Mouse (Mus musculus): Measurements from ENCODE around the gene Dnase1l2. TPM values are rescaled to one million over a fixed set of nuclear protein-coding genes. Genes with fewer than 3 reads are reported as not detected.

Gene Dnase1l2
- 2.2 and 2.7 TPM in 2 replicates for polyA plus RNA-seq (2015; fragmentation: Nextera tagmentation; extraction: Ambion mirVana)

GRCm38 (mm10) chr17:24442632-24443155, at the start of gene Dnase1l2:
Dnase1l2 (minus strand) TSS chr17:24443105.

GRCm38 (mm10) chr17:24488186-24488661, 45.3 kb upstream of the Dnase1l2 start, which contains the start of gene Caskin1:
Caskin1 (plus strand) TSS chr17:24488601.

GRCm38 (mm10) chr17:24478663-24479380, 35.9 kb upstream of the Dnase1l2 start, which contains the start of gene Mlst8:
Mlst8 (minus strand) TSS chr17:24479078.

GRCm38 (mm10) chr17:24473612-24474275, 30.8 kb upstream of the Dnase1l2 start, which contains the start of gene Bricd5:
Bricd5 (plus strand) TSS chr17:24473884.

GRCm38 (mm10) chr17:24469910-24470602, 27.2 kb upstream of the Dnase1l2 start, which contains the start of the genes E4f1 and Pgp:
E4f1 (minus strand) TSS chr17:24470313.
Pgp (plus strand) TSS chr17:24470392.

GRCm38 (mm10) chr17:24426471-24427169, 16.3 kb downstream of the Dnase1l2 start, which contains the start of gene Eci1:
Eci1 (plus strand) TSS chr17:24426641.

GRCm38 (mm10) chr17:24414230-24414976, 28.5 kb downstream of the Dnase1l2 start, which contains the start of gene Rnps1:
Rnps1 (plus strand) TSS chr17:24414565.

Other genes starting within 250 kb of the Dnase1l2 start
- 20.0 and 23.7 TPM in 2 replicates for gene Tbc1d24, start 237.5 kb downstream of the Dnase1l2 start, polyA plus RNA-seq (2015; fragmentation: Nextera tagmentation; extraction: Ambion mirVana)
- gene Ntn3, start 233.6 kb downstream of the Dnase1l2 start, polyA plus RNA-seq (2015; fragmentation: Nextera tagmentation; extraction: Ambion mirVana) = 6.5 and 6.6 TPM in 2 replicates
- 9.1 and 9.7 TPM in 2 replicates for gene Tedc2, start 222.3 kb downstream of the Dnase1l2 start, polyA plus RNA-seq (2015; fragmentation: Nextera tagmentation; extraction: Ambion mirVana)
- gene Ccnf, start 191.6 kb downstream of the Dnase1l2 start, polyA plus RNA-seq (2015; fragmentation: Nextera tagmentation; extraction: Ambion mirVana) = 5.6 and 8.1 TPM in 2 replicates
- 1.4 and 1.8 TPM in 2 replicates for gene Abca17, start 92.0 kb downstream of the Dnase1l2 start, polyA plus RNA-seq (2015; fragmentation: Nextera tagmentation; extraction: Ambion mirVana)
- 28.5 and 29.8 TPM in 2 replicates for gene Abca3, start 91.2 kb downstream of the Dnase1l2 start, polyA plus RNA-seq (2015; fragmentation: Nextera tagmentation; extraction: Ambion mirVana)
- 224 and 246 TPM in 2 replicates for gene Rnps1, start 28.5 kb downstream of the Dnase1l2 start, polyA plus RNA-seq (2015; fragmentation: Nextera tagmentation; extraction: Ambion mirVana)
- gene Eci1, start 16.5 kb downstream of the Dnase1l2 start, polyA plus RNA-seq (2015; fragmentation: Nextera tagmentation; extraction: Ambion mirVana) = 67.5 and 76.3 TPM in 2 replicates
- gene E4f1, start 27.2 kb upstream of the Dnase1l2 start, polyA plus RNA-seq (2015; fragmentation: Nextera tagmentation; extraction: Ambion mirVana) = 33.1 and 43.4 TPM in 2 replicates
- gene Pgp, start 27.3 kb upstream of the Dnase1l2 start, polyA plus RNA-seq (2015; fragmentation: Nextera tagmentation; extraction: Ambion mirVana) = 108 and 113 TPM in 2 replicates
- gene Bricd5, start 30.8 kb upstream of the Dnase1l2 start, polyA plus RNA-seq (2015; fragmentation: Nextera tagmentation; extraction: Ambion mirVana) = 2.1 and 3.0 TPM in 2 replicates
- 24.4 and 25.9 TPM in 2 replicates for gene Mlst8, start 36.0 kb upstream of the Dnase1l2 start, polyA plus RNA-seq (2015; fragmentation: Nextera tagmentation; extraction: Ambion mirVana)
- 62.8 and 68.5 TPM in 2 replicates for gene Caskin1, start 45.5 kb upstream of the Dnase1l2 start, polyA plus RNA-seq (2015; fragmentation: Nextera tagmentation; extraction: Ambion mirVana)
- gene Traf7, start 84.8 kb upstream of the Dnase1l2 start, polyA plus RNA-seq (2015; fragmentation: Nextera tagmentation; extraction: Ambion mirVana) = 50.6 and 60.2 TPM in 2 replicates
- 12.8 and 13.8 TPM in 2 replicates for gene Rab26, start 91.1 kb upstream of the Dnase1l2 start, polyA plus RNA-seq (2015; fragmentation: Nextera tagmentation; extraction: Ambion mirVana)
- gene Pkd1, start 106.7 kb upstream of the Dnase1l2 start, polyA plus RNA-seq (2015; fragmentation: Nextera tagmentation; extraction: Ambion mirVana) = 23.6 and 24.9 TPM in 2 replicates
- gene Tsc2, start 189.5 kb upstream of the Dnase1l2 start, polyA plus RNA-seq (2015; fragmentation: Nextera tagmentation; extraction: Ambion mirVana) = 45.5 and 59.7 TPM in 2 replicates
- 6.5 and 6.9 TPM in 2 replicates for gene Nthl1, start 189.6 kb upstream of the Dnase1l2 start, polyA plus RNA-seq (2015; fragmentation: Nextera tagmentation; extraction: Ambion mirVana)
- 82.2 and 84.4 TPM in 2 replicates for gene Slc9a3r2, start 207.2 kb upstream of the Dnase1l2 start, polyA plus RNA-seq (2015; fragmentation: Nextera tagmentation; extraction: Ambion mirVana)
- gene Npw, start 215.4 kb upstream of the Dnase1l2 start, polyA plus RNA-seq (2015; fragmentation: Nextera tagmentation; extraction: Ambion mirVana) = 0.93 and 1.2 TPM in 2 replicates
- gene Zfp598, start 226.6 kb upstream of the Dnase1l2 start, polyA plus RNA-seq (2015; fragmentation: Nextera tagmentation; extraction: Ambion mirVana) = 13.9 and 18.2 TPM in 2 replicates
- 269 and 290 TPM in 2 replicates for gene Syngr3, start 246.8 kb upstream of the Dnase1l2 start, polyA plus RNA-seq (2015; fragmentation: Nextera tagmentation; extraction: Ambion mirVana)

Measured in neural tube, postnatal 0 days (tissue).